Mouse (Mus musculus) hindbrain, embryonic 11.5 days (tissue): ENCODE results near the gene Gm36210. TPM values are rescaled to one million over a fixed set of nuclear protein-coding genes. Genes with fewer than 3 reads are reported as not detected.

Source experiments
- ATAC-seq: fragments of 200-750 bp; cut with Nextera tagmentation; 2 replicates; pipeline ENCODE4 v1.8.0; 2017; ENCODE audit warnings: mild to moderate bottlenecking, moderate TSS enrichment, moderate library complexity; ENCODE audit not compliant: low FRiP score
- DNase-seq: peaks from one replicate; pipeline ENCODE4 v3.0.0-alpha.2; 2015; ENCODE audit warnings: low spot score
- H3K27ac ChIP-seq: fragments of 300-500 bp; sonication (generic); 2 replicates; pipeline ENCODE4 v1.5.1; 2014; ENCODE audit warnings: mild to moderate bottlenecking, low read depth, low read length
- H3K27me3 ChIP-seq: fragments of 300-500 bp; sonication (generic); 2 replicates; pipeline ENCODE4 v1.6.1; 2014; ENCODE audit warnings: mild to moderate bottlenecking, low read length, moderate library complexity, mixed read lengths; ENCODE audit not compliant: control insufficient read depth, insufficient read depth
- H3K36me3 ChIP-seq: fragments of 300-500 bp; sonication (generic); 2 replicates; pipeline ENCODE4 v1.6.1; 2014; ENCODE audit warnings: mild to moderate bottlenecking, low read length, moderate library complexity, mixed read lengths; ENCODE audit not compliant: control insufficient read depth, insufficient read depth
- H3K4me1 ChIP-seq: fragments of 300-500 bp; sonication (generic); replicated peaks from 2 replicates; pipeline ENCODE4 v1.6.1; 2014; ENCODE audit warnings: low read length, mixed read lengths; ENCODE audit not compliant: control insufficient read depth, insufficient read depth
- H3K4me2 ChIP-seq: fragments of 300-500 bp; sonication (generic); replicated peaks from 2 replicates; pipeline ENCODE4 v1.6.1; 2014; ENCODE audit warnings: mild to moderate bottlenecking, low read depth, low read length
- H3K4me3 ChIP-seq: fragments of 300-500 bp; sonication (generic); 2 replicates; pipeline ENCODE4 v1.5.1; 2014; ENCODE audit warnings: low read depth, low read length
- H3K9ac ChIP-seq: fragments of 300-500 bp; sonication (generic); 2 replicates; pipeline ENCODE4 v1.6.1; 2014; ENCODE audit warnings: low read depth, low read length
- H3K9me3 ChIP-seq: fragments of 300-500 bp; sonication (generic); 2 replicates; pipeline ENCODE4 v1.6.1; 2016; ENCODE audit warnings: low read length; ENCODE audit not compliant: control insufficient read depth
- WGBS: fragments of 180-500 bp; shearing (Covaris S2); extraction: QIAGEN DNeasy Blood & Tissue Kit; methylation state at CpG from one replicate; pipeline ENCODE4 v1.1.7; 2014; 5-methylcytosine and 5-hydroxymethylcytosine counted together
- polyA plus RNA-seq: library from polyadenylated mRNA; unstranded; fragments of >200 nt; fragmentation: Nextera tagmentation; extraction: Ambion mirVana; gene quantifications from 2 replicates; pipeline ENCODE4 v1.2.1, GENCODE M21; 2014

Gene Gm36210
- polyA plus RNA-seq, 1 experiment from 2014 or later = not detected

DNA sequence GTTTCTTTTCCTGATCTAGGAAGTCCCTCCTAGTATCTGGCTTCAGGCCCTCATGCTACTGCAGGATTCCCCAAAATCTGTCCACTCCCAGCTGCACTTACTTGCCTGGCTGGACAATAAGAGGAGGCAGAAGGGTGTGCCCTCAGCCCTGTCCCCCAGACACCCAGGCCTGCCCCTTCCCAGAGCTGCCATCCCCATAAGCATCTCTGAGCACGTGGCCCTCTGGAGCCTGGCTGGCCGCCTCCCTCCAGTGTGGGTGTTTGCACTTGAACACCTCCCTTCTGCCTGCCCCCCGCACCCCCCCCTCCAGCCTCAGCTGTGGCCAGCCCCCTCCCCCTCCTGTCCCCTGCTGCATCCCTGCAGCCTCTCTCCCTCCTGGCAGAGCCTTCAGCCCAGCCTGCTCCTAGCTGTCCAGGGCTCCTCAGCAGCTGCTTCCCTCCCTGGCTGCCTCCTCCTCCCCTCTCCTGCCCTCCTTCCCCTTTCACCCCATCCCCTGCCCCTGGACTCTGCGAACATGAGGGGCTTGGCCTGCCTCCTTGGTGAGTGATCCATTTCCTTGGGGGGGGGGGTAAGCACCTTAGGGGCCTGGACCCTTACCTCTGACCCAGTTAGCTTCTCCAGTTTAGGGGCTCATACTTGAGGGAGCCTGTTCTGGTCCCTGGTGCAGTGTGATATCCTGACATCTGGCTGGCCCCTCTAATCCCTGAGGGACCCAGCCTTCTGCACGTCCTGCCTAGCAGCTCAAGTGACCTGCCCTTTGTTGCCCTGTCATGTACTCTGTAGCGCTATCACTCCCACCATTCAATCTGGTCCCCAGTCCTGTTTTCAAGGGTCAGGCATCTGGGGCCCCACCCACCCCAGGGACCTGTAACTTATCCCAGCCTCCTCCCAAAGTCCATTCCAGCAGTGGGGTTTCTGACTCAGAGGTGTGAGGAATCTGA, 19.4 kb upstream of the Gm36210 start, which contains the start of gene Ssc5d:
Gene Ssc5d (plus strand): TSS at position 345 of the 941 bp plus-strand sequence.
- H3K27ac ChIP-seq = peak within 1 kb of the TSS; percentile 93
- H3K4me3 ChIP-seq = no peak within 1 kb of the TSS
- no peaks in the 10 kb centered on the region for H3K27me3 ChIP-seq
- H3K36me3 ChIP-seq = no peaks in the 10 kb centered on the region
- ATAC-seq = peak; percentile 34
- peak within 1 kb of the TSS; percentile 42 for H3K9ac ChIP-seq
- peaks cover 29% of the 10 kb centered on the region for H3K4me1 ChIP-seq
- no peaks in the 10 kb centered on the region for H3K9me3 ChIP-seq
- peak within 1 kb of the TSS; percentile 14; the same call in 1 of the 2 replicates for H3K4me2 ChIP-seq
- DNase-seq = peak; percentile 49
- 7% methylated on average over 5 of the region's 6 CpGs for WGBS

DNA sequence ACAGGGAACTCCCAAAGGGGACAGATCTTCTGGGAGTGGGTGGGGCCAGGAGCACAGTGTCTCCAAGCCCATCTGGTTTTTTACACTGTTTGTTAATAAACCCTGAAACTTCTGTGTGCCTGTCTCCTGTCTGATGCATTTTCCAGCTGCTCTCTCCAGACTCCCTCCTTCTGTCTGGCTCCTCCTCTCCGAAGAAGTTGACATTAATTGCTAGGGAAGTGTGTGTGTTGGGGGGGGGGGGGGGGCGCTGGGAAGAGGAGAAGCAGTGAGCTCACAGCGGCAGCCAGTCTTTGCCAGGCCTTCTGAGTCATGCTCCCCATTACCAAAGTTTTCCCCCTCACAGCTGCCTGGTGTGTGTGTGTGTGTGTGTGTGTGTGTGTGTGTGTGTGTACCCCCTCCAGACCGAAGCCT, 18.6 kb upstream of the Gm36210 start:
- Histone ChIP-seq H3K4me1 (peaks cover 29% of the 10 kb centered on the region), H3K9me3 (no peaks in the 10 kb centered on the region), H3K9ac (0 out of 2 replicates have a peak overlapping the region, but pooled peaks have one; percentile 42), H3K27me3 (no peaks in the 10 kb centered on the region), H3K36me3 (no peaks in the 10 kb centered on the region), H3K4me2 (0 out of 2 replicates have a peak overlapping the region, but pooled peaks have one; percentile 0), H3K4me3 (no peak overlapping the region), H3K27ac (peak overlapping the region; percentile 93)
- WGBS = 8% methylated on average over 3 of the region's 4 CpGs
- DNase-seq (peak; percentile 41), ATAC-seq (no peak)

DNA sequence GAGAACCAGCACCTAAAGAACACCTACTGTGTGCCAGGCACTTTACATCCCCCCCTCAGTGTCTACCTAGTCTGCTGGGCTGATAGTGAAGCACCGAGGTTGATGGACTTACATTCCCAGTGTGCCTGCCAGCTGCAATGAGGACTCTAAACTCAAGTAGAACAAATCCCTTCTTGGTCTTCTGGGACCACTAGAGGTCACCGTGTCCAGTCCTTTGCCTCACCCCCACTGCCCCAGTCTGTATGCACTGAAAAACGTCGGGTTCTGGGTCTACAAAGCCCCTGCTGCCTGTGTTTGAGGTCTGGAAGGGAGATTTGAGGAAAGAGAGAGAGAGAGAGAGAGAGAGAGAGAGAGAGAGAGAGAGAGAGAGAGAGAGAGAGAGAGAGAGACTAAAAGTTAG, 18.2 kb upstream of the Gm36210 start:
- H3K4me3 ChIP-seq = peak overlapping the region; percentile 34; the same call in 1 of the 2 replicates
- peak overlapping the region; percentile 84; the same call in 1 of the 2 replicates for H3K4me2 ChIP-seq
- H3K36me3 ChIP-seq = no peaks in the 10 kb centered on the region
- DNase-seq (no peak), ATAC-seq (no peak)
- H3K9ac ChIP-seq = peak overlapping the region; percentile 55; the same call in 1 of the 2 replicates
- WGBS = 9% methylated on average over 4 of the region's 4 CpGs
- H3K27me3 ChIP-seq = no peaks in the 10 kb centered on the region
- H3K9me3 ChIP-seq = no peaks in the 10 kb centered on the region
- peaks cover 29% of the 10 kb centered on the region for H3K4me1 ChIP-seq
- peak overlapping the region; percentile 93 for H3K27ac ChIP-seq

DNA sequence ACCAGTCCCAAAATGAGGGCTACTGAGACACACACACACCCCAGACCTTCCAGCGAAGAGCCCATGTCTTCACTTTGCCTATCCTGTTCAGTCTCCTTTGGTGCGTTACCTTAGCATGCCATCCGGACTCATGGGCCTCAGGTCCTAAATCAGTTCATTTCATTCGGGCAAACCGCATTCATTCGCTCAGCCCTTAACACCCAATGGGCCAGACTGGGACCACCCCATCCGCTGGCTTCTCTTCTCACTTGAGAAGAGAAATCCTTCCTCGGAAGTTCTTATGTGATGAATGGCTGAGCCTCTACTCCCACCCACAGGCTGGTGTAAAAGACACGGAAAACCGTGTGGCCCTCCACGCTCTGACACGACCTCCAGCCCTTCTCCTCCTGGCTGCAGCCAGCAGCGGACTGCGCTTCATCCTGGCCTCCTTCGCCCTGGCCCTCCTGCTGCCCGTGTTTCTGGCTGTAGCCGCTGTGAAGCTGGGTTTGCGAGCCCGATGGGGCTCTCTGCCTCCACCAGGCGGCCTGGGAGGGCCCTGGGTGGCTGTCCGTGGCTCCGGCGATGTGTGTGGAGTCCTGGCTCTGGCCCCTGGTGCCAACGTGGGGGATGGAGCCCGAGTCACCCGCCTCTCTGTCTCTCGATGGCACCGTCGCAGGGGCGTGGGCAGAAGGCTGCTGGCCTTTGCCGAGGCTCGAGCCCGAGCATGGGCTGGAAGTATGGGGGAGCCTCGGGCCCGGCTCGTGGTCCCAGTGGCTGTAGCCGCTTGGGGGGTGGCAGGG, 17.5 kb upstream of the Gm36210 start:
- Histone ChIP-seq H3K4me3 (peak overlapping the region; percentile 34), H3K4me2 (peak overlapping the region; percentile 84), H3K27ac (peak overlapping the region; percentile 93), H3K36me3 (0 out of 2 replicates have a peak, but pooled peaks cover 3% of the 10 kb centered on the region), H3K4me1 (peaks cover 29% of the 10 kb centered on the region), H3K27me3 (no peaks in the 10 kb centered on the region), H3K9me3 (no peaks in the 10 kb centered on the region), H3K9ac (peak overlapping the region; percentile 55)
- ATAC-seq (no peak), DNase-seq (peak; percentile 63)
- WGBS = 6% methylated on average over 37 of the region's 37 CpGs

DNA sequence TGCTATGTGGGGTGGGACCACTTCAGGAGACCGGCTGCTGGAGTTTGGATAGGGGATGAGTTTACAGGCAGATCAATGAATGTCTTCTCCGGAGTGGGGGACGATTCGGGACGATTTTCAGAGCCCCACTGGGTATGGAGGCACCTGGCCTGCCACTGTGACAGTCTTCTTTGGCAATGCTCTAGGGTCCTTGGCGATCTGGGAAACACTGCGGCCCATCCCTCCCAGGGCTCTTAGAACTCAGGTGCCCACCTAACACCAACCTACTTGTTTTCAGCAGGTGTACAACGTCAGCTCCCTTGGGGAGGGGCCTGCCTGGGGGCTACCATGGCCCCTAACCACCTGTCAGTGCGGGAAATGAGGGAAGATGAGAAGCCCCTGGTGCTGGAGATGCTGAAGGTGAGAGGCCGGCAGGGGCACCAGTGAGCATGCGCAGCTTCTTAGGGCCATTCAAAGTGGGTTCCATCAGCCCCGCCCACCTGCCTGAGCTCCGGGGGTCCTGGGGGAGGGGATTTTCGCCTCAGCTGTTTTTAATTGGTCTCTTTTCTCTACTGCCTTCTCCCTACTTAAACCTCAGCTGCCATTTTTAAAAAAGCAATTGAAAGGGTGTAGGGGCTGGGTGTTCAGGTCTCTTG, 16.7 kb upstream of the Gm36210 start:
- Histone ChIP-seq H3K27ac (peak overlapping the region; percentile 93), H3K4me1 (peaks cover 29% of the 10 kb centered on the region), H3K9ac (peak overlapping the region; percentile 55), H3K4me3 (peak overlapping the region; percentile 34), H3K4me2 (peak overlapping the region; percentile 84), H3K27me3 (no peaks in the 10 kb centered on the region), H3K9me3 (no peaks in the 10 kb centered on the region), H3K36me3 (0 out of 2 replicates have a peak, but pooled peaks cover 7% of the 10 kb centered on the region)
- peak; percentile 91 for DNase-seq
- WGBS = under 1% methylated on average over 14 of the region's 14 CpGs
- ATAC-seq = peak; percentile 59

DNA sequence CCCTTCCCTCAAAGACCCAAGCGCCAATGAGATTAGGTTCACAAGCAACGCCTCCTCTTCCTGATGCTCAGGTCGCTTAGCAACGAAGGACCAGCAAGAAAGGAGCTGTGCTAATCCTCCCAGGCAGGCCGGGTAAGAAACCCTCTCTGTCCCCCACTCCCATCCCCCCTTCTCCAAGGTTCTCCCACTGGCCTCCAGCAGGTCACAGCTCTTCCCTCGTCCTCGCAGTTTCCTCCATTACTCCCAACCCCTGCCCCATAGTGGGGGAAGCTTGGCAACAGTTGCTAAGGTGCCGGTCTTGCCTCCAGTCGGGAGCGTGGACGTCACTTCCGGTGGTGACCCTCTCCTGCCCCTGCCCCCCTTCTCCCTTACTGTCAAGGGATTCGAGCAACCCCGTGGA, 16.2 kb upstream of the Gm36210 start:
- peak overlapping the region; percentile 55 for H3K9ac ChIP-seq
- peak overlapping the region; percentile 34 for H3K4me3 ChIP-seq
- peak overlapping the region; percentile 93 for H3K27ac ChIP-seq
- 0% methylated on average over 14 of the region's 14 CpGs for WGBS
- H3K4me1 ChIP-seq = peaks cover 29% of the 10 kb centered on the region
- H3K4me2 ChIP-seq = peak overlapping the region; percentile 84
- 0 out of 2 replicates have a peak, but pooled peaks cover 7% of the 10 kb centered on the region for H3K36me3 ChIP-seq
- ATAC-seq (peak; percentile 79), DNase-seq (peak; percentile 92)
- no peaks in the 10 kb centered on the region for H3K9me3 ChIP-seq
- no peaks in the 10 kb centered on the region for H3K27me3 ChIP-seq

DNA sequence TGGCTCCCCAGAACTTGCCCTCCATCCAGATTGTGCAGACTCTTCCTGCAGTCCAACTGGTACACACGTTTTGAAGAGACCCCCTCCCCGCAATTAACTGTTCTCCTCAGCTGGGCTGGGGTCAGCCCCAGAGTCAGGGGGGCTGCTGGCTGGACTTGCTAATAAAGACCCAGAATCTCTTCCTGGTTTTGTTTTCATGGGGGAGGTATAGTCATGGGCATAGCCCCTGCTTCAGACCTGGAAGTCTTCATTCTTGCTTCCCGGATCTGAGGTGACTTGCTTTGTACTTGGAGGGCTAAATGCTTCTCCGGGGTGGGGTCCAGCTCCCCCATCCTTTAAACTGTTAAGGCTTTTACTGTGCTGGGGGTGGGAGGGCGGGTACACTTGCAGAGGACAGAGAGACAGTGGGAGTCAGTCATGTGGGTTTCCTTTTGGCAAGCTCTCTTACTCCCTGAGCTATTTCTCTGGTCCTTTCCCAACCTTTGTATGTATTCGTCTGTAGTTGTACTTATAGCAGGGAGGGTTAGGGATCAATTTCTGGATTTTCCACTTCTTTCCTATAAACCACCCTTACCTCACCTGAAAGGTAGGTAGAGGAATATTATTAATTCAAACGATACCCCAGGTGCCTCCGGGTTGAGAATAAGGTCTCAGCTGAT, 15.6 kb upstream of the Gm36210 start, which contains the start of gene Nat14:
Gene Nat14 (plus strand): TSS at position 205 of the 659 bp plus-strand sequence.
- peak within 1 kb of the TSS; percentile 55 for H3K9ac ChIP-seq
- no peak for ATAC-seq
- peak within 1 kb of the TSS; percentile 34 for H3K4me3 ChIP-seq
- no peak for DNase-seq
- H3K27ac ChIP-seq = peak within 1 kb of the TSS; percentile 93
- no peaks in the 10 kb centered on the region for H3K27me3 ChIP-seq
- H3K4me1 ChIP-seq = peaks cover 29% of the 10 kb centered on the region
- H3K4me2 ChIP-seq = peak within 1 kb of the TSS; percentile 84
- 38% methylated on average over 8 of the region's 8 CpGs for WGBS
- H3K36me3 ChIP-seq = 0 out of 2 replicates have a peak, but pooled peaks cover 7% of the 10 kb centered on the region
- H3K9me3 ChIP-seq = no peaks in the 10 kb centered on the region
